Mouse (Mus musculus) spleen, postnatal 10 days (tissue): ENCODE data around the gene Ntsr2.
A peak's percentile ranks its signal among the peaks of the same experiment; 100 is the strongest.

Source experiments
- DNase-seq, 2 experiments: peaks; one replicate each; pipeline ENCODE4 v3.0.0; 2021 to 2022; ENCODE audit warnings: low spot score in 2 of 2

Ntsr2 gene

GRCm38 (mm10) chr12:16653332-16654093, at the start of gene Ntsr2:
Ntsr2 (plus strand) TSS chr12:16653382.
- DNase-seq, result peak; percentile 14 to 66

- no peak for DNase-seq
Measured at GRCm38 (mm10) chr12:16605624-16606023, 47.6 kb upstream of the Ntsr2 start.

- no peak for DNase-seq
Measured at GRCm38 (mm10) chr12:16610936-16611335, 42.2 kb upstream of the Ntsr2 start, which contains the start of gene Lpin1. Lpin1 (minus strand) TSS chr12:16610966.

- no peak for DNase-seq
Measured at GRCm38 (mm10) chr12:16614556-16614955, 38.6 kb upstream of the Ntsr2 start.

GRCm38 (mm10) chr12:16615738-16616137, 37.4 kb upstream of the Ntsr2 start:
- DNase-seq, result no peak

- DNase-seq, result peak in 1 of 2 experiments; percentile 15
Measured at GRCm38 (mm10) chr12:16618512-16619274, 34.5 kb upstream of the Ntsr2 start.

- DNase-seq, result no peak
Measured at GRCm38 (mm10) chr12:16619453-16619852, 33.7 kb upstream of the Ntsr2 start.

GRCm38 (mm10) chr12:16620230-16620629, 33.0 kb upstream of the Ntsr2 start:
- DNase-seq, result no peak

GRCm38 (mm10) chr12:16630152-16630865, 22.9 kb upstream of the Ntsr2 start:
- no peak for DNase-seq

- DNase-seq, result no peak
Measured at GRCm38 (mm10) chr12:16630866-16631185, 22.4 kb upstream of the Ntsr2 start.

- no peak for DNase-seq
Measured at GRCm38 (mm10) chr12:16631423-16631822, 21.8 kb upstream of the Ntsr2 start.

- no peak for DNase-seq
Measured at GRCm38 (mm10) chr12:16633235-16633634, 19.9 kb upstream of the Ntsr2 start.

- peak; percentile 18 to 69 for DNase-seq
Measured at GRCm38 (mm10) chr12:16634075-16634813, 18.9 kb upstream of the Ntsr2 start.

GRCm38 (mm10) chr12:16635816-16636215, 17.4 kb upstream of the Ntsr2 start:
- no peak for DNase-seq

GRCm38 (mm10) chr12:16639078-16639771, 14.0 kb upstream of the Ntsr2 start:
- DNase-seq, result no peak

GRCm38 (mm10) chr12:16640075-16640474, 13.1 kb upstream of the Ntsr2 start:
- DNase-seq, result no peak

GRCm38 (mm10) chr12:16642000-16642399, 11.2 kb upstream of the Ntsr2 start:
- no peak for DNase-seq

- no peak for DNase-seq
Measured at GRCm38 (mm10) chr12:16643508-16644345, 9.5 kb upstream of the Ntsr2 start.

GRCm38 (mm10) chr12:16644698-16645097, 8.5 kb upstream of the Ntsr2 start:
- no peak for DNase-seq

- DNase-seq, result no peak
Measured at GRCm38 (mm10) chr12:16646780-16647409, 6.3 kb upstream of the Ntsr2 start.
